Mouse (Mus musculus): ENCODE measurements around the gene Napsa.

Napsa gene

DNA sequence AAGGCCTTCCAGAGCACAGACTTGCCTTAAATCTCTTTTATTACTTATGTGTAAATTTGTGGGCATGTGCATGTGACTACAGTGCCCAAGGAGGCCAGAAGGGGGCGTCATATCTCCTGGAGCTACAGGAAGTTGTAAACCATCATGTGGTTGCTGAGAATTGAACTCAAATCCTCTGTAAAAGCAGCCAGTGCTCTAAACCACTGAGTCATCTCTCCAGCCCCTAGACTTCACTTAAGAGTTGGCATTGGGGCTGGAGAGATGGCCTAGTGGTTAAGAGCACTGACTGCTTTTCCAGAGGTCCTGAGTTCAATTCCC is 53.8 kb downstream of the Napsa start:
- DNase-seq (ENCODE audit: low spot score in 2 of 2) = no peak

DNA sequence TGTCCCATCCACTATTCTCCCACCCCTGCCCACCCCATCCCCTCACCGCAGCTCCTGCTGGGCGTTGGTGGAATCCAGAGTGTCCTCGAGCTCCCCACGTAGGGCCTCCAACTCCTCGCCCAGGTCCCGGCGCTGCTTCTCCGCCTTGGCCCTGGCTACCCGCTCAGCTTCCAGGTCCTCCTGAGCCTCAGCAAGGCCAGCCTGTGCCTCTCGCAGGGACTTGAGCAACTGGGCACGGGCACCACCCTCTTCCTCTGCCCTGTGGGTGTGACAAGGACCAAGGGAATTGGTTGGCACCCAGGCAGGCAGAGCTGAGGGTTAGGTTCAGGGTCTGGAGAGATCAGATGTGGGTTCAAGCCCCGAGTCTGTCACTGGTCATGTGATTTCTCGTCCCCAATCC is 54.8 kb downstream of the Napsa start:
- no peak for DNase-seq (ENCODE audit: low spot score in 2 of 2)

DNA sequence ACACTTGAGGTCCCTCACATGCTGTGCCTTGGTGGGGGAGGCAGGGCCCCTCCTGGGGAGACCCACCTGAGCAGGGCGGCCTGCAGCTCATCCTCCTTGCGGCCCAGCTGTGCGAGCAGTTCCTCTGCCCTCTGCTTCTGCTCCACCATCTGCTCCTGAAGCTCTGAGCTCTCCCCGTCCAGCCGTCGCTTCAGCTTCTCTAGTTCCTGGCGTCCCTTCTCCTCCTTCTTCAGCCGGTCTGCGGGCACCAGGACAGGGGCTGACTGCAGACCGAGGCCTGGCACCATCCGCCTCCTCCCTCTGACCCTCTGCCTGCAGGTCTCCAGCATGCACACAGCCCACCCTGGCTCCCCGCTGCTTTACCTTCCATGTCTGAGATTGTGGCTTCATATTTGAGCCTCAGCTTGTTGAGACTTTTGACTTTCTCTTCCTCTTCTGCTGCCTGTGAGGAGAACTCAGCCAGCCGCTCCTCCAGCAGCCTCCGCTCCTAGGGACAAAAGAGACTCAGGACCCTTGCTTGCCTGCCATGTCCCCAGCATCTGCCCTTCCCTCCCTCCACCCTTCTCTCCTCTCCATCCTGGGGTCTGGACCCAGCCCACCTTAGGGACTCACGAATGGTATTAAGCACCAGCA is 56.3 kb downstream of the Napsa start:
- no peak for DNase-seq (ENCODE audit: low spot score in 2 of 2)

DNA sequence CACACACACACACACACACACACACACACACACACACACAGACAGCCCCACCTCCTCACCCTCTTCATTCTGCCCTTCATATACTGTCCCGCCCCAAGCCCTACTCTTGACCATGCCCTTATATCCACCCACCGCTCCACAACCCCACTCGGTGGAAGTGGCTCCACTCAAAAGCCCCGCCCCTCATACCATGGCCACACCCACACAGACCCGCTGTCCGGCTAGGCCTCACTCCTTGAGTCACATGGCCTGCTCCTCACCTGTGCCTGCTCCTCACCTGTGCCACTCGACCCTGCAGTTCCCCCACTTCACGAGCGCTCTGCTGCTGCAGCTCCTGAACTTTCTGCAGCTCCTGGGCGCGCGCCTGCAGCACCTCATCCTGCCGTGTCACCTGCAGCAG is 58.3 kb downstream of the Napsa start:
- no peak for DNase-seq (ENCODE audit: low spot score in 2 of 2)

DNA sequence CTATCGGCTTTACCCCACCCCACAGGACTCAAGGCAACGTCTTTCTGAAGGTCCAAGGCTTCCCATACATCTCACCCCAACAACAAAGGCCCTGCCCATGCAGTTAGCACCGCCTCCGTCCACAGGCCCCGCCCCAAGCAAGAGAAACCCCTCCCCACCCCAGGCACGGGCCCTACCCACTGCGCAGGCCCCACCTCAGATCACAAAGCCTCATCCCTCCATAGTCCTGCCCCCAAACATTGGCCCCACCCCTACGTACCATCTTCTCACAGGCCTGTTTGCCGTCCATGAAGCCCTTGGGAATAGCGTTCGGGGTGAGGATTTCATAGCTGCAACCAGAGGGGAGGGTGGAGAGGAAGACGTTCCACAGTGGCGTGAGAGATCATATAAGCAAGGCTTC is 60.5 kb downstream of the Napsa start:
- DNase-seq (ENCODE audit: low spot score in 2 of 2) = no peak

DNA sequence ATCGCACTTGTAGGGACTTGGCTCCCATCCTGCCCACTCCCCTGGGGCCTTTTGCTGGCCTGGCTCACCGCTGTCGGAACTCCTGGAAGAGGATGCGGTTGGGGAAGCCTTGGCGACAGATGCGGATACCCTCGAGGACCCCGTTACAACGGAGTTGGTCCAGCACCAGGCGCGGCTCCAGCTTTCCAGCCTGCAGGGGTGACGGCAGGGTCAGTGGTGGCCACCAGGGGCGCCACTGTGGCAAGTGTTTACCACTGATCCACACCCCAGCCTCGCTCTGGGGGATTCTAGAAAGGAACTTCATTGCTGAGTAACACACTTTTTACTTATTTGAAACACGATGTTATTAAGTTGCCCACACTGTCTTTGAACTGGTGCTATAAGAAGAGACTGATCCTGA is 61.2 kb downstream of the Napsa start:
- no peak for DNase-seq (ENCODE audit: low spot score in 2 of 2)
